Mouse (Mus musculus) midbrain, embryonic 15.5 days (tissue): ENCODE measurements around the gene Prickle2. TPM values are rescaled to one million over a fixed set of nuclear protein-coding genes. Genes with fewer than 3 reads are reported as not detected.

ENCODE experiments used
- ATAC-seq: fragments of 200-750 bp; cut with Nextera tagmentation; replicated peaks from 2 replicates; pipeline ENCODE4 v1.8.0; 2017; ENCODE audit warnings: moderate TSS enrichment
- H3K27ac ChIP-seq: fragments of 300-500 bp; sonication (generic); 2 replicates; pipeline ENCODE4 v1.5.1; 2015; ENCODE audit warnings: mild to moderate bottlenecking, inconsistent platforms
- H3K27me3 ChIP-seq: fragments of 300-500 bp; sonication (generic); replicated peaks from 2 replicates; pipeline ENCODE4 v1.6.1; 2015; ENCODE audit warnings: inconsistent platforms
- H3K36me3 ChIP-seq: fragments of 300-500 bp; sonication (generic); replicated peaks from 2 replicates; pipeline ENCODE4 v1.6.1; 2015; ENCODE audit warnings: inconsistent platforms
- H3K4me1 ChIP-seq: fragments of 300-500 bp; sonication (generic); 2 replicates; pipeline ENCODE4 v1.6.1; 2015; ENCODE audit warnings: inconsistent platforms
- H3K4me2 ChIP-seq: fragments of 300-500 bp; sonication (generic); 2 replicates; pipeline ENCODE4 v1.6.1; 2015; ENCODE audit warnings: inconsistent platforms, mild to moderate bottlenecking, moderate library complexity
- H3K4me3 ChIP-seq: fragments of 300-500 bp; sonication (generic); 2 replicates; pipeline ENCODE4 v1.5.1; 2015; ENCODE audit warnings: mild to moderate bottlenecking, inconsistent platforms
- H3K9ac ChIP-seq: fragments of 300-500 bp; sonication (generic); 2 replicates; pipeline ENCODE4 v1.6.1; 2015; ENCODE audit warnings: mild to moderate bottlenecking, inconsistent platforms
- H3K9me3 ChIP-seq: fragments of 300-500 bp; sonication (generic); 2 replicates; pipeline ENCODE4 v1.6.1; 2016; ENCODE audit warnings: inconsistent platforms
- WGBS: fragments of 180-500 bp; shearing (Covaris S2); methylation state at CpG from one replicate; pipeline ENCODE4 v1.1.7; 2015; ENCODE audit warnings: mixed read lengths; 5-methylcytosine and 5-hydroxymethylcytosine counted together
- polyA plus RNA-seq: library from polyadenylated mRNA; unstranded; fragments of >200 nt; fragmentation: Nextera tagmentation; extraction: Ambion mirVana; gene quantifications from 2 replicates; pipeline ENCODE4 v1.2.1, GENCODE M21; 2015

The Prickle2 gene
- polyA plus RNA-seq, 1 experiment from 2014 or later, result 17.0 TPM

- no peaks in the 10 kb centered on the region for H3K4me1 ChIP-seq
- H3K9ac ChIP-seq, result no peak overlapping the region
- no peak overlapping the region for H3K4me3 ChIP-seq
- H3K9me3 ChIP-seq, result no peaks in the 10 kb centered on the region
- H3K27ac ChIP-seq, result no peak overlapping the region
- H3K4me2 ChIP-seq, result no peak overlapping the region
- ATAC-seq, result no peak
- no peaks in the 10 kb centered on the region for H3K36me3 ChIP-seq
- no peaks in the 10 kb centered on the region for H3K27me3 ChIP-seq
- 100% methylated on average over 1 of the region's 1 CpGs for WGBS
Measured at GRCm38 (mm10) chr6:92559261-92559660, 146.7 kb downstream of the Prickle2 start.

- Histone ChIP-seq H3K4me2 (no peak overlapping the region), H3K27ac (no peak overlapping the region), H3K9me3 (no peaks in the 10 kb centered on the region), H3K36me3 (no peaks in the 10 kb centered on the region), H3K4me3 (no peak overlapping the region), H3K9ac (no peak overlapping the region), H3K4me1 (no peaks in the 10 kb centered on the region), H3K27me3 (no peaks in the 10 kb centered on the region)
- ATAC-seq, result no peak
- 79% methylated on average over 2 of the region's 2 CpGs for WGBS
Measured at GRCm38 (mm10) chr6:92555675-92556074, 150.3 kb downstream of the Prickle2 start.

- Histone ChIP-seq H3K9ac (no peak overlapping the region), H3K4me2 (no peak overlapping the region), H3K27ac (no peak overlapping the region), H3K27me3 (no peaks in the 10 kb centered on the region), H3K9me3 (no peaks in the 10 kb centered on the region), H3K36me3 (no peaks in the 10 kb centered on the region), H3K4me3 (no peak overlapping the region), H3K4me1 (no peaks in the 10 kb centered on the region)
- ATAC-seq, result no peak
- 93% methylated on average over 4 of the region's 4 CpGs for WGBS
Measured at GRCm38 (mm10) chr6:92553086-92553485, 152.9 kb downstream of the Prickle2 start.

GRCm38 (mm10) chr6:92549246-92549645 is 156.7 kb downstream of the Prickle2 start:
- Histone ChIP-seq H3K4me3 (no peak overlapping the region), H3K27me3 (no peaks in the 10 kb centered on the region), H3K4me2 (no peak overlapping the region), H3K9me3 (no peaks in the 10 kb centered on the region), H3K9ac (no peak overlapping the region), H3K27ac (no peak overlapping the region), H3K36me3 (no peaks in the 10 kb centered on the region), H3K4me1 (0 out of 2 replicates have a peak, but pooled peaks cover 3% of the 10 kb centered on the region)
- WGBS, result 80% methylated on average over 8 of the region's 8 CpGs
- ATAC-seq, result no peak

- Histone ChIP-seq H3K27ac (peak overlapping the region; percentile 25; the same call in 1 of the 2 replicates), H3K36me3 (no peaks in the 10 kb centered on the region), H3K4me2 (no peak overlapping the region), H3K4me1 (0 out of 2 replicates have a peak, but pooled peaks cover 3% of the 10 kb centered on the region), H3K9ac (no peak overlapping the region), H3K9me3 (no peaks in the 10 kb centered on the region), H3K27me3 (no peaks in the 10 kb centered on the region), H3K4me3 (no peak overlapping the region)
- WGBS, result 89% methylated on average over 2 of the region's 2 CpGs
- no peak for ATAC-seq
Measured at GRCm38 (mm10) chr6:92545204-92545603, 160.8 kb downstream of the Prickle2 start.

GRCm38 (mm10) chr6:92543825-92544224 is 162.1 kb downstream of the Prickle2 start:
- H3K4me2 ChIP-seq, result no peak overlapping the region
- no peak overlapping the region for H3K4me3 ChIP-seq
- no peaks in the 10 kb centered on the region for H3K36me3 ChIP-seq
- no peak overlapping the region for H3K27ac ChIP-seq
- ATAC-seq, result no peak
- H3K9ac ChIP-seq, result no peak overlapping the region
- WGBS, result 82% methylated on average over 4 of the region's 4 CpGs
- H3K4me1 ChIP-seq, result peaks cover 8% of the 10 kb centered on the region; the same call in 1 of the 2 replicates
- H3K9me3 ChIP-seq, result no peaks in the 10 kb centered on the region
- no peaks in the 10 kb centered on the region for H3K27me3 ChIP-seq

GRCm38 (mm10) chr6:92542402-92543101 is 163.4 kb downstream of the Prickle2 start:
- WGBS, result 71% methylated on average over 5 of the region's 5 CpGs

GRCm38 (mm10) chr6:92534226-92535031 is 171.5 kb downstream of the Prickle2 start:
- Histone ChIP-seq H3K9me3 (no peaks in the 10 kb centered on the region), H3K4me3 (peak overlapping the region; percentile 19; the same call in 1 of the 2 replicates), H3K4me1 (peaks cover 13% of the 10 kb centered on the region), H3K27me3 (no peaks in the 10 kb centered on the region), H3K36me3 (no peaks in the 10 kb centered on the region), H3K27ac (no peak overlapping the region), H3K4me2 (peak overlapping the region; percentile 49), H3K9ac (peak overlapping the region; percentile 28; the same call in 1 of the 2 replicates)
- ATAC-seq, result no peak
- WGBS, result 14% methylated on average over 11 of the region's 11 CpGs

More at GRCm38 (mm10) chr6:92542402-92543101, 163.4 kb downstream of the Prickle2 start:
- Histone ChIP-seq H3K4me3 (no peak overlapping the region), H3K27ac (no peak overlapping the region), H3K9me3 (no peaks in the 10 kb centered on the region), H3K27me3 (no peaks in the 10 kb centered on the region), H3K9ac (no peak overlapping the region), H3K4me2 (no peak overlapping the region), H3K4me1 (peaks cover 8% of the 10 kb centered on the region; the same call in 1 of the 2 replicates), H3K36me3 (no peaks in the 10 kb centered on the region)
- ATAC-seq, result no peak

- Histone ChIP-seq H3K36me3 (no peaks in the 10 kb centered on the region), H3K27me3 (no peaks in the 10 kb centered on the region), H3K4me3 (no peak overlapping the region), H3K9me3 (no peaks in the 10 kb centered on the region), H3K27ac (no peak overlapping the region), H3K9ac (no peak overlapping the region), H3K4me1 (peaks cover 13% of the 10 kb centered on the region), H3K4me2 (no peak overlapping the region)
- WGBS, result 76% methylated on average over 8 of the region's 8 CpGs
- no peak for ATAC-seq
Measured at GRCm38 (mm10) chr6:92533306-92534063, 172.5 kb downstream of the Prickle2 start.

- H3K4me3 ChIP-seq, result no peak overlapping the region
- no peaks in the 10 kb centered on the region for H3K9me3 ChIP-seq
- ATAC-seq, result no peak
- no peak overlapping the region for H3K4me2 ChIP-seq
- no peak overlapping the region for H3K9ac ChIP-seq
- peaks cover 13% of the 10 kb centered on the region for H3K4me1 ChIP-seq
- no peak overlapping the region for H3K27ac ChIP-seq
- no peaks in the 10 kb centered on the region for H3K36me3 ChIP-seq
- WGBS, result 70% methylated on average over 3 of the region's 3 CpGs
- H3K27me3 ChIP-seq, result no peaks in the 10 kb centered on the region
Measured at GRCm38 (mm10) chr6:92532896-92533295, 173.1 kb downstream of the Prickle2 start.

GRCm38 (mm10) chr6:92532331-92532730 is 173.6 kb downstream of the Prickle2 start:
- no peak overlapping the region for H3K9ac ChIP-seq
- 66% methylated on average over 6 of the region's 6 CpGs for WGBS
- H3K36me3 ChIP-seq, result no peaks in the 10 kb centered on the region
- no peaks in the 10 kb centered on the region for H3K9me3 ChIP-seq
- H3K4me2 ChIP-seq, result no peak overlapping the region
- H3K4me1 ChIP-seq, result peaks cover 13% of the 10 kb centered on the region
- H3K27me3 ChIP-seq, result no peaks in the 10 kb centered on the region
- no peak overlapping the region for H3K27ac ChIP-seq
- no peak for ATAC-seq
- no peak overlapping the region for H3K4me3 ChIP-seq

GRCm38 (mm10) chr6:92526212-92526611 is 179.7 kb downstream of the Prickle2 start:
- 77% methylated on average over 3 of the region's 3 CpGs for WGBS
- Histone ChIP-seq H3K4me2 (no peak overlapping the region), H3K36me3 (no peaks in the 10 kb centered on the region), H3K9ac (no peak overlapping the region), H3K27me3 (no peaks in the 10 kb centered on the region), H3K27ac (no peak overlapping the region), H3K9me3 (no peaks in the 10 kb centered on the region), H3K4me3 (no peak overlapping the region), H3K4me1 (no peaks in the 10 kb centered on the region)
- ATAC-seq, result no peak
